Mouse (Mus musculus) heart, adult 2 months (tissue): ENCODE measurements around the gene Fahd1.

Source experiments
- CTCF ChIP-seq: fragments of 200-600 bp; IDR thresholded peaks from 2 replicates; pipeline ENCODE4 v1.8.1; 2022; ENCODE audit warnings: antibody characterized with exemption, mild to moderate bottlenecking, moderate library complexity
- POLR2A ChIP-seq: fragments of 200-500 bp; IDR thresholded peaks from 2 replicates; pipeline ENCODE4 v1.6.1; 2011; ENCODE audit warnings: mild to moderate bottlenecking, low read depth, low read length, control low read depth; ENCODE audit not compliant: insufficient read depth

DNA sequence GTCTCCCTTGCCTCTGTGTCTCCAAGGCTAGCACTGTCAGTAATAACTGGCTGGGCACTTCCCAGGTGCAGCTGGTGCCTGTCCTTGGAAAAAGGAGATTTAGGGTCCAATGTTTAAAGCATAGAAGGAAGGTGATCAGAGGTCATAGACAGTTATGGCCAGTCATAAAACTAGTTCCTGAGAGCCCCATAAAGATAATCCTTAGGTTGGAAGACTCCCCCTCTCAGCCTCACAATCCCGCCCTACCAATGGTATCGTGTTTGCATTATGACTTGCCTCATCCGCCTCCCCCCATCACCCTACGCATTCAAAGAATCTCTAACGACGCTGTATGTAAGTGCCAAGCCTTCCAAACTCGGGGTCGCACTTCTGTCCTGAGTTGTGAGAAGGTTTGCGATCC is 5.6 kb downstream of the Fahd1 start:
- TF ChIP-seq CTCF (no peak), POLR2A (no peak)
